Mouse (Mus musculus) limb, embryonic 14.5 days (tissue): ENCODE results near the gene Tmem106c. TPM values are rescaled to one million over a fixed set of nuclear protein-coding genes. Genes with fewer than 3 reads are reported as not detected.

Experiments used
- ATAC-seq: fragments of 200-750 bp; cut with Nextera tagmentation; 2 replicates; pipeline ENCODE4 v1.8.0; 2017; ENCODE audit warnings: low read depth, moderate number of reproducible peaks, moderate TSS enrichment; ENCODE audit not compliant: low FRiP score
- DNase-seq: peaks from one replicate; pipeline ENCODE4 v3.0.0-alpha.2; 2015; ENCODE audit warnings: low spot score
- H3K27ac ChIP-seq: fragments of 300-500 bp; sonication (generic); replicated peaks from 2 replicates; pipeline ENCODE4 v1.5.1; 2014; ENCODE audit warnings: low read depth, mild to moderate bottlenecking, low read length, moderate library complexity, mixed read lengths
- H3K27me3 ChIP-seq: fragments of 300-500 bp; sonication (generic); 2 replicates; pipeline ENCODE4 v1.6.1; 2014; ENCODE audit warnings: low read length, mixed read lengths; ENCODE audit not compliant: control insufficient read depth, insufficient read depth
- H3K36me3 ChIP-seq: fragments of 300-500 bp; sonication (generic); 2 replicates; pipeline ENCODE4 v1.6.1; 2014; ENCODE audit warnings: mild to moderate bottlenecking, low read length, moderate library complexity, mixed read lengths; ENCODE audit not compliant: control insufficient read depth, insufficient read depth
- H3K4me1 ChIP-seq: fragments of 300-500 bp; sonication (generic); 2 replicates; pipeline ENCODE4 v1.6.1; 2014; ENCODE audit warnings: antibody characterized with exemption, low read length, mixed read lengths; ENCODE audit not compliant: control insufficient read depth, insufficient read depth
- H3K4me2 ChIP-seq: fragments of 300-500 bp; sonication (generic); replicated peaks from 2 replicates; pipeline ENCODE4 v1.6.1; 2014; ENCODE audit warnings: low read depth, mild to moderate bottlenecking, low read length, moderate library complexity; ENCODE audit not compliant: severe bottlenecking
- H3K4me3 ChIP-seq: fragments of 300-500 bp; sonication (generic); replicated peaks from 2 replicates; pipeline ENCODE4 v1.5.1; 2014; ENCODE audit warnings: low read length
- H3K9ac ChIP-seq: fragments of 300-500 bp; sonication (generic); 2 replicates; pipeline ENCODE4 v1.6.1; 2014; ENCODE audit warnings: mild to moderate bottlenecking, low read depth, low read length, moderate library complexity; ENCODE audit not compliant: severe bottlenecking
- H3K9me3 ChIP-seq: fragments of 300-500 bp; sonication (generic); 2 replicates; pipeline ENCODE4 v1.6.1; 2016; ENCODE audit warnings: low read length; ENCODE audit not compliant: control insufficient read depth
- POLR2A ChIP-seq: fragments of 200-500 bp; IDR thresholded peaks from 2 replicates; pipeline ENCODE4 v1.8.0; 2012; ENCODE audit warnings: inconsistent platforms, mild to moderate bottlenecking, moderate library complexity, borderline replicate concordance; ENCODE audit not compliant: insufficient read depth, insufficient read length; ENCODE audit errors: extremely low read depth
- WGBS: fragments of 180-500 bp; shearing (Covaris S2); extraction: QIAGEN DNeasy Blood & Tissue Kit; methylation state at CpG from one replicate; pipeline ENCODE4 v1.1.7; 2014; 5-methylcytosine and 5-hydroxymethylcytosine counted together
- polyA plus RNA-seq, 2 experiments: library from polyadenylated mRNA; depleted of rRNA in 1 of 2; stranded (reverse) in 1 of 2; unstranded in 1 of 2; fragments of >200 nt; fragmentation: Nextera tagmentation in 1 of 2; extraction: Ambion mirVana in 1 of 2; gene quantifications; 2 replicates each; pipeline versions ENCODE4 v1.2.1 to v1.2.3; 2012 to 2014

Gene Tmem106c
- polyA plus RNA-seq, 2 experiments: 49.8 to 49.9 TPM

GRCm38 (mm10) chr15:97952137-97952888 is 11.7 kb upstream of the Tmem106c start:
- Histone ChIP-seq H3K27me3 (no peaks in the 10 kb centered on the region), H3K4me1 (peaks cover 4% of the 10 kb centered on the region; the same call in 1 of the 2 replicates), H3K27ac (no peak overlapping the region), H3K9me3 (no peaks in the 10 kb centered on the region), H3K4me3 (no peak overlapping the region), H3K4me2 (no peak overlapping the region; the same call in 1 of the 2 replicates), H3K9ac (no peak overlapping the region), H3K36me3 (no peaks in the 10 kb centered on the region)
- TF ChIP-seq POLR2A: no peak
- ATAC-seq (peak; percentile 68; the same call in 1 of the 2 replicates), DNase-seq (peak; percentile 56)
- 17% methylated on average over 16 of the region's 16 CpGs for WGBS

DNA sequence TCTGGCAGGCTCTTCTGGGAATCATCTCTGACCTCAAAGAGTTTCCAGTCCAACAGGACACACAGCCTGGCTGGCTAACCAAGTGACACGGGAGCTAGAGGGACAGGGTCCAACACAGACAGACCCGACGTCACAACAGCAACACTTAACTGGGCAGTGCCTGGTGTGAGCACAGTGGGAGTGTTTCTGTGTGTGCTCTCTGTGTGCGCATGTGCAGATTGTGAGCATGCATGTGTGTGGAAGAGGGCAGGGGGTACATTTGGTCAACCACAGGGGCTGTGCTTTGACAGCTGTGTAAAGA is 11.2 kb upstream of the Tmem106c start:
- H3K9ac ChIP-seq: no peak overlapping the region; the same call in 1 of the 2 replicates
- H3K27ac ChIP-seq: no peak overlapping the region
- no peaks in the 10 kb centered on the region for H3K36me3 ChIP-seq
- H3K4me2 ChIP-seq: no peak overlapping the region
- 63% methylated on average over 4 of the region's 4 CpGs for WGBS
- no peak overlapping the region for H3K4me3 ChIP-seq
- peaks cover 4% of the 10 kb centered on the region; the same call in 1 of the 2 replicates for H3K4me1 ChIP-seq
- no peaks in the 10 kb centered on the region for H3K27me3 ChIP-seq
- TF ChIP-seq POLR2A: no peak
- no peaks in the 10 kb centered on the region for H3K9me3 ChIP-seq
- DNase-seq: no peak
- ATAC-seq: no peak

GRCm38 (mm10) chr15:97954671-97955070 is 9.3 kb upstream of the Tmem106c start:
- Histone ChIP-seq H3K4me3 (no peak overlapping the region), H3K4me1 (peaks cover 4% of the 10 kb centered on the region; the same call in 1 of the 2 replicates), H3K36me3 (no peaks in the 10 kb centered on the region), H3K9me3 (no peaks in the 10 kb centered on the region), H3K9ac (no peak overlapping the region; the same call in 1 of the 2 replicates), H3K27ac (no peak overlapping the region), H3K27me3 (no peaks in the 10 kb centered on the region), H3K4me2 (no peak overlapping the region)
- WGBS: 84% methylated on average over 8 of the region's 8 CpGs
- no peak for TF ChIP-seq POLR2A
- ATAC-seq (no peak), DNase-seq (no peak)

DNA sequence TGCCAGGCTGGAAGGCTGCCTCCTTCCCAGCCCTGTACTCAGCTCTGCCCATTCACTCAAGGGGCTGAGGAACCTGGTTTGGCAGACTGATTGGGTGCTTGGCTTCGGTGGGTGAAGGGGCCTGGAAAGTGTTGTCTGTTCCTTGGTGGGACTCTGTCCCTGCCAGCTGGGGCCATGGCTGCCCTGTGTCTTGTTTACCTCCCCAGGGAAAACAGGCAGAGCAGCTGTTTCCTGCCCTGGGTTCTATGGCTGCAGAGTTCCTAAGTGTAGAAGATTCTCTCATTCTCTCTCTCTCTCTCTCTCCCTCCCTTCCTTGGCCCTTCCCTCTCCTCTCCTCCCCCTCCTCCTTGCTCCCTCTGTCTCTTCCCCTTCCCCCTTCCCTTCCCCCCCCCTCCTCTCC is 8.7 kb upstream of the Tmem106c start:
- DNase-seq (no peak), ATAC-seq (no peak)
- WGBS: 46% methylated on average over 1 of the region's 1 CpGs

GRCm38 (mm10) chr15:97955742-97956141 is 8.3 kb upstream of the Tmem106c start:
- Histone ChIP-seq H3K9ac (peak overlapping the region; percentile 5; the same call in 1 of the 2 replicates), H3K36me3 (no peaks in the 10 kb centered on the region), H3K4me1 (peaks cover 4% of the 10 kb centered on the region; the same call in 1 of the 2 replicates), H3K27ac (no peak overlapping the region), H3K4me2 (no peak overlapping the region), H3K27me3 (no peaks in the 10 kb centered on the region), H3K9me3 (no peaks in the 10 kb centered on the region), H3K4me3 (no peak overlapping the region)
- DNase-seq: no peak
- ATAC-seq: no peak
- no peak for TF ChIP-seq POLR2A
- WGBS: 30% methylated on average over 4 of the region's 4 CpGs

More for the DNA sequence above, 8.7 kb upstream of the Tmem106c start:
- Histone ChIP-seq H3K4me1 (peaks cover 4% of the 10 kb centered on the region; the same call in 1 of the 2 replicates), H3K36me3 (no peaks in the 10 kb centered on the region), H3K9me3 (no peaks in the 10 kb centered on the region), H3K9ac (no peak overlapping the region), H3K4me3 (no peak overlapping the region), H3K4me2 (no peak overlapping the region), H3K27ac (no peak overlapping the region), H3K27me3 (no peaks in the 10 kb centered on the region)
- TF ChIP-seq POLR2A: no peak
